Mouse (Mus musculus) right cerebral cortex, postnatal 14 days (tissue): Measurements from ENCODE around the gene Bcr.

Experiments used
- DNase-seq: peaks from one replicate; pipeline ENCODE4 v3.0.0; 2022

The Bcr gene

DNA sequence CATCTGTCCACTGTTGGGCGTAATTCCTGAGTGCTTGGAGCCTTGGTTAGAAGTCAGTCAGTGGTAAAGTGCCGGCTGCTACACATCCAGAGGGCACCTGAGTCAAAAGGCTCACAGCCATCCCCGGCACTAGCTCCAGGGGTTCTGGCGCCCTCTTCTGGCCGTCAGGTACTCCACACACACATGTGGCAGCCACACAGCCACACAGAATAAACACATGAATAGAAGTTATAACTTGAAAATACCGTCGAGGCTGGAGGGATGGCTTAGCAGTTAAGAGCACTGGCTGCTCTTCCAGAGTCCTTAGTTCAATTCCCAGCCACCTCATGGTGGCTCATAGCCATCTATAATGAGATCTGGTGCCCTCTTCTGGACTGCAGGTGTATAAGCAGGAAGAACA lies 131.3 kb downstream of the Bcr start:
- no peak for DNase-seq

GRCm38 (mm10) chr10:75197817-75198216 lies 137.4 kb downstream of the Bcr start:
- no peak for DNase-seq

DNA sequence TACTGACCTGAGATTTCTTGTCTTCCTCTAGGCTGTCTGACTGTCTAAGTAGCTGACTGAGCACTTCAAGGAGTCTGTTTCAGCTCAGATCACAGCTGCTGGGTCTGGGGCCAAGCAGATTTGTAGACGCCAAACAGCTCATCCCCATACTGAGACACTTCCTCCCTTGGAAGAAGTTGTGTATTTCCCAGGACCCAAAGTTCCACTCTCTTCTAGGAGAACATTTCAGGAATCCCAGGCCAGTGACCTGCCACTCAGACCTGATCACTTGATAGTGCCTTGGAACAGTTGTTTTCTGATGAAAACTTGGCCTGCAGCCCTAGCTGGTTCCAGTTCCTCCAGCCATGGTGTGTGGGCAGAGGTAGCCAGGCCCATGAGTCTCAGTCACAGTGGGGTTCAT lies 140.3 kb downstream of the Bcr start:
- no peak for DNase-seq

DNA sequence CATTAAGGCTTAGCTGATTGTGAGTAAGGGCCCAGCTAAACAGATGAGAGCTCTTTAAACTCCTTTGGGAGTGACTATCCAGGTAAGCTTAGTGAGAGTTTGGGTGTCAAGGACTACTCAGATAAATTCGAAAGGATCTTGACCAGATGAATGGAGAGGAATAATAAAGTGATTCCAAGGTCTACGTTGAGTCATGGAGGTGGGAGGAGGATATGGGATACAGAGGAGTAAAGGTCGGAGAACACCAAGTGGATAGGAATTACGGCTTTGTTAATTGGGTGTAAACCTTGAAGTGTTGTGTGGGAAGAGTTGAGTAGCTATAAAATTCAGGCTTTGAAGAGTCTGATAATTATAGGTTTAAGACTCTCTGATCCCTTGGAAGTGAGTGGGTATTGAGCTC lies 145.8 kb downstream of the Bcr start:
- no peak for DNase-seq

GRCm38 (mm10) chr10:75210841-75211240 lies 150.4 kb downstream of the Bcr start:
- DNase-seq, result no peak

DNA sequence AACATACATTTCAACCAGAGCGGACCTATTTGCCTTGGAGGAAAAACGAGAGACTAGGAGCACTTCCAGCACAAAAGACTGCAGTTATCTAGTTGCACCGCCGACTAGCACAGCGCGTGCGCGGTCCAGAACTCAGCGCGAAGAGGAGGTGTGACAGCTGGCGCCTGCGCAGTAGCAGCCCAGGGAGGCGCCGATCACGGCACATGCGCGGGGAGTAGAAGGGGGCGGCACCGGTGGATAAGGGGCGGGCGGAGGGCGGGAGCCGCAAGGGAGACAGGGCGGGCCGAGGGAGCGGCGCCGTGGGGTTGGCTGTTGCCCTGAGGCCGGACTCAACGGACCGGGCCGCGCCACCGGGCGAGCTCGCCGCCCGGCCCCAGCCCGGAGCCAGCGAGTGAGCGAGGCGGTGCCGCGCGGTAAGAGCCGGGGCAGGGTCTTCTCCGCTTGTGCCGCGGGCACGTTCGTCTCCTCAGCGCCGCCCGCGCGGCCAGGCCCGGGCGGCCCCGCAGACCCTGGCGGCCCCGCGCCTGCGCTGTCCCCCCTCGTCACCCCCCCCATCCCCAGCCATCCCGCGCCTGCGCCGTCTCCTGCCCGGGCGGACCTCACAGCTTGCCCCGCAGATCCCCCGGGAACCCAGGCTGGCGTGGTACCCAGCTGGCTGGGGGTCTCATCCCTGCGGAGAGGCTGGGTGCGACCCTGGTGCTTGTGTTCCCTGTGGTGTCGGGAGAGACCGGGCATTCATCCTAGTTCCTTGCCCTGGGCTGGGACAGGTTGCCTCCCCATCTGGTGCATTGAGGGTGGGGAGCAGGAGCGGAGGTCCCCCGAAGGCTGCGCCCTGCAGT lies 151.6 kb downstream of the Bcr start, which contains the start of gene Specc1l:
TSS of gene Specc1l (plus strand) at position 267 of the 839 bp plus-strand sequence.
- DNase-seq, result peak; percentile 96

- DNase-seq, result peak; percentile 26
These were observed 152.6 kb downstream of the Bcr start for GRCm38 (mm10) chr10:75212981-75213380.

- DNase-seq, result no peak
These were observed 160.3 kb downstream of the Bcr start for GRCm38 (mm10) chr10:75220722-75221121.

DNA sequence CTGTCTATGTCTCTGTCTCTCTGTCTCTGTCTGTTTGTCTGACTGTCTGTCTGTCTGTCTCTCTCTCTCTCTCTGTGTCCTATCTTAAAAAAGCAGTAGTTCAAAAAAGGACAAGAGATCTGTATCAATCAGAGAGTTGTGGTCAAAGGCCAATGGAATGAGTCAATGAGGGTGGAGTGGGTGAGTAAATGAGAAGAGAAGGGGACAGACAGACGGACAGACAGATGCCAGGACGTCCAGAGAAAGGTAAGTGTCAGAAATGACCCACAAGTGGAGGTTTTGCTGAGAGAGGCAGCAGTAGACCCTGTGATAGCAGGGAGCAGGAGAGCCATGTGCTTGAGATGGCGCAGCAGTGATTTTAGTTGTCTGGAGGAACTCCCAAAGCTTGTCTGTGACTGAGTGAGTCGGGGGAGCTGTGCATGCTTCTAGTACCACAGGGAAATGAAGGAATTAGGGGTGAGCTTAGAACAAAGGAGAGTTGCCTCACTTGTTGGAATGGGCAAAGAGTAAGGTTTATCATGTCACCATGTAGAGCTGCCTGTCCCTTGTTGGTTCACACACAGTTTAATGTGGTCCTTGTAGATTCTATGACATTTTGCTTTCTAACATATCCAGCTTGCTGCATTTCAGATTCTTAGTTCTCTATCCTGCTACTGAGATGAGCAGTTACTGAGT lies 161.7 kb downstream of the Bcr start:
- no peak for DNase-seq

GRCm38 (mm10) chr10:75222611-75222998 lies 162.2 kb downstream of the Bcr start:
- DNase-seq, result no peak

GRCm38 (mm10) chr10:75224154-75224553 lies 163.8 kb downstream of the Bcr start:
- no peak for DNase-seq

DNA sequence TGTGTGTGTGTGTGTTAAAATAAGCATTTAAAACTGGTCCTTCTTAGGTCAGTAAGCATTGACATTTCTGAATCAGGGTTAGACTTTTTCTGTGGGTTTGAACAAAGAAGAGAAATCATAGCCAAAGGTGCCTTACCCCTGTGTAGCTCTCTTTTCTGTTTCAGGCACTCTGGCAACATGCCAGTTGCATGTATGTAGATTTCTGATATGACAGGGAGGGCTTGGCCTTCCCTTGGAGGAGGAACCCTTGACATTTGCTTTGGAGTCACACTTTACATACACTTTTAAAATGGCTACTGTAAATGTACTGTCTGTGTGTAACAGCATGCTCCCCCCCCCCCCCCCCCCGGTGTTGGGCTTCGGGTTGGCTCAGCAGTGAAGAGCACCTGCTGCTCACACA lies 164.2 kb downstream of the Bcr start:
- no peak for DNase-seq

- DNase-seq, result no peak
These were observed 167.0 kb downstream of the Bcr start for GRCm38 (mm10) chr10:75227381-75227780.

DNA sequence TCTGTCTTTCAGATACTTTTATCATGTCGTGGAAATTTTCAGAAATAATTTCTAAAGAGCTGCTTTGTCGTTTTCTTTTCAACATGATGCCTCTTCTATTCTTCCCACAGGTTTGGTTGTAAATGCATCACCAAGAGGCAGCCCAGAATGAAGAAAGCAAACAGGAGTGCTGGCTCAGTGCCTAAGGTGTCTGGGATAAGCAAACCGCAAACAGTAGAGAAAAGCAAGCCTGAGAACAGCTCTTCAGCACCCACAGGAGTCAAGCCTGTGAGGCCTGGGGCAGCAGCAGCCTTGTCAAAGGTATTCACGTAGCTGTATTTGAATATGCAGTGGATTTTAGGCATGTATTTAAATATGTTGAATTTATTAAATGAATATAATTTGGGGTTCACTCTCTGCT lies 170.2 kb downstream of the Bcr start:
- no peak for DNase-seq

GRCm38 (mm10) chr10:75231876-75232275 lies 171.5 kb downstream of the Bcr start:
- no peak for DNase-seq

GRCm38 (mm10) chr10:75232612-75233155 lies 172.3 kb downstream of the Bcr start:
- no peak for DNase-seq

GRCm38 (mm10) chr10:75233489-75233888 lies 173.1 kb downstream of the Bcr start:
- DNase-seq, result no peak
